Mouse (Mus musculus): ENCODE measurements at regions not wholly inside any gene's neighbourhood (a gene's known extent, or its start where the extent isn't known, plus 50 kb on each side); places are given as distances from the start of the nearest gene placed in this dataset.

GRCm38 (mm10) chr13:97494770-97495169, 253.9 kb downstream of the Enc1 start:
- H3K27ac ChIP-seq = no peak overlapping the region
- no peak for DNase-seq (ENCODE audit: low spot score)
- 86% methylated on average over 2 of the region's 2 CpGs for WGBS
- 0 out of 2 replicates have a peak, but pooled peaks cover 5% of the 10 kb centered on the region for H3K27me3 ChIP-seq (ENCODE audit: insufficient read depth, poor library complexity, severe bottlenecking)
- no peak overlapping the region for H3K4me3 ChIP-seq
- H3K36me3 ChIP-seq = no peaks in the 10 kb centered on the region
- no peaks in the 10 kb centered on the region for H3K9me3 ChIP-seq
- peaks cover 28% of the 10 kb centered on the region for H3K4me1 ChIP-seq (replicated peaks)

- H3K4me3 ChIP-seq = no peak overlapping the region
- 0 out of 2 replicates have a peak, but pooled peaks cover 5% of the 10 kb centered on the region for H3K27me3 ChIP-seq (ENCODE audit: insufficient read depth, poor library complexity, severe bottlenecking)
- peaks cover 32% of the 10 kb centered on the region for H3K4me1 ChIP-seq (replicated peaks)
- no peaks in the 10 kb centered on the region for H3K36me3 ChIP-seq
- 86% methylated on average over 7 of the region's 7 CpGs for WGBS
- no peak for DNase-seq (ENCODE audit: low spot score)
- H3K9me3 ChIP-seq = no peaks in the 10 kb centered on the region
- H3K27ac ChIP-seq = no peak overlapping the region
These were observed 252.9 kb downstream of the Enc1 start for GRCm38 (mm10) chr13:97493836-97494235.

- WGBS = 71% methylated on average over 20 of the region's 20 CpGs
- no peaks in the 10 kb centered on the region for H3K9me3 ChIP-seq
- H3K4me1 ChIP-seq (replicated peaks) = peaks cover 37% of the 10 kb centered on the region
- no peak overlapping the region for H3K4me3 ChIP-seq
- no peak overlapping the region for H3K27ac ChIP-seq
- 0 out of 2 replicates have a peak, but pooled peaks cover 5% of the 10 kb centered on the region for H3K27me3 ChIP-seq (ENCODE audit: insufficient read depth, poor library complexity, severe bottlenecking)
- no peak for DNase-seq (ENCODE audit: low spot score)
- H3K36me3 ChIP-seq = no peaks in the 10 kb centered on the region
These were observed 252.2 kb downstream of the Enc1 start for GRCm38 (mm10) chr13:97492958-97493735.

GRCm38 (mm10) chr13:97491865-97492847, 251.3 kb downstream of the Enc1 start:
- Histone ChIP-seq H3K9me3 (no peaks in the 10 kb centered on the region), H3K36me3 (no peaks in the 10 kb centered on the region), H3K27ac (no peak overlapping the region), H3K4me1 (replicated peaks) (peaks cover 42% of the 10 kb centered on the region), H3K27me3 (ENCODE audit: insufficient read depth, poor library complexity, severe bottlenecking) (0 out of 2 replicates have a peak, but pooled peaks cover 5% of the 10 kb centered on the region), H3K4me3 (no peak overlapping the region)
- no peak for DNase-seq (ENCODE audit: low spot score)
- 94% methylated on average over 19 of the region's 19 CpGs for WGBS

GRCm38 (mm10) chr13:97490131-97490530, 249.2 kb downstream of the Enc1 start:
- Histone ChIP-seq H3K27ac (no peak overlapping the region), H3K9me3 (no peaks in the 10 kb centered on the region), H3K4me1 (replicated peaks) (peaks cover 50% of the 10 kb centered on the region), H3K27me3 (ENCODE audit: insufficient read depth, poor library complexity, severe bottlenecking) (0 out of 2 replicates have a peak, but pooled peaks cover 5% of the 10 kb centered on the region), H3K36me3 (no peaks in the 10 kb centered on the region), H3K4me3 (no peak overlapping the region)
- DNase-seq (ENCODE audit: low spot score) = no peak
- 80% methylated on average over 7 of the region's 7 CpGs for WGBS

- 77% methylated on average over 4 of the region's 4 CpGs for WGBS
- Histone ChIP-seq H3K27me3 (ENCODE audit: insufficient read depth, poor library complexity, severe bottlenecking) (0 out of 2 replicates have a peak, but pooled peaks cover 5% of the 10 kb centered on the region), H3K9me3 (no peaks in the 10 kb centered on the region), H3K36me3 (no peaks in the 10 kb centered on the region), H3K27ac (0 out of 2 replicates have a peak overlapping the region, but pooled peaks have one; percentile 9), H3K4me3 (no peak overlapping the region), H3K4me1 (replicated peaks) (peaks cover 53% of the 10 kb centered on the region)
- no peak for DNase-seq (ENCODE audit: low spot score)
These were observed 248.8 kb downstream of the Enc1 start for GRCm38 (mm10) chr13:97489721-97490120.

- Histone ChIP-seq H3K27me3 (ENCODE audit: insufficient read depth, poor library complexity, severe bottlenecking) (0 out of 2 replicates have a peak, but pooled peaks cover 5% of the 10 kb centered on the region), H3K27ac (0 out of 2 replicates have a peak overlapping the region, but pooled peaks have one; percentile 9), H3K4me1 (replicated peaks) (peaks cover 54% of the 10 kb centered on the region), H3K9me3 (no peaks in the 10 kb centered on the region), H3K36me3 (no peaks in the 10 kb centered on the region), H3K4me3 (no peak overlapping the region)
- no peak for DNase-seq (ENCODE audit: low spot score)
- 54% methylated on average over 5 of the region's 5 CpGs for WGBS
These were observed 248.1 kb downstream of the Enc1 start for GRCm38 (mm10) chr13:97489029-97489428.

- Histone ChIP-seq H3K36me3 (no peaks in the 10 kb centered on the region), H3K4me3 (no peak overlapping the region), H3K9me3 (no peaks in the 10 kb centered on the region), H3K27ac (peak overlapping the region; percentile 19; the same call in 1 of the 2 replicates), H3K27me3 (ENCODE audit: insufficient read depth, poor library complexity, severe bottlenecking) (0 out of 2 replicates have a peak, but pooled peaks cover 5% of the 10 kb centered on the region), H3K4me1 (replicated peaks) (peaks cover 53% of the 10 kb centered on the region)
- DNase-seq (ENCODE audit: low spot score) = no peak
- WGBS = 68% methylated on average over 5 of the region's 5 CpGs
These were observed 247.6 kb downstream of the Enc1 start for GRCm38 (mm10) chr13:97488518-97488917.

- Histone ChIP-seq H3K4me3 (no peak overlapping the region), H3K4me1 (replicated peaks) (peaks cover 47% of the 10 kb centered on the region), H3K27me3 (ENCODE audit: insufficient read depth, poor library complexity, severe bottlenecking) (0 out of 2 replicates have a peak, but pooled peaks cover under 1% of the 10 kb centered on the region), H3K36me3 (no peaks in the 10 kb centered on the region), H3K9me3 (no peaks in the 10 kb centered on the region), H3K27ac (0 out of 2 replicates have a peak overlapping the region, but pooled peaks have one; percentile 19)
- DNase-seq (ENCODE audit: low spot score) = no peak
- WGBS = 83% methylated on average over 9 of the region's 9 CpGs
These were observed 247.0 kb downstream of the Enc1 start for GRCm38 (mm10) chr13:97487746-97488473.

GRCm38 (mm10) chr13:97486490-97486889, 245.6 kb downstream of the Enc1 start:
- Histone ChIP-seq H3K36me3 (no peaks in the 10 kb centered on the region), H3K27ac (no peak overlapping the region), H3K27me3 (ENCODE audit: insufficient read depth, poor library complexity, severe bottlenecking) (no peaks in the 10 kb centered on the region), H3K4me1 (replicated peaks) (peaks cover 45% of the 10 kb centered on the region), H3K4me3 (no peak overlapping the region), H3K9me3 (no peaks in the 10 kb centered on the region)
- 58% methylated on average over 2 of the region's 2 CpGs for WGBS
- no peak for DNase-seq (ENCODE audit: low spot score)

GRCm38 (mm10) chr13:97485886-97486285, 245.0 kb downstream of the Enc1 start:
- no peaks in the 10 kb centered on the region for H3K36me3 ChIP-seq
- H3K27me3 ChIP-seq (ENCODE audit: insufficient read depth, poor library complexity, severe bottlenecking) = no peaks in the 10 kb centered on the region
- no peaks in the 10 kb centered on the region for H3K9me3 ChIP-seq
- H3K4me3 ChIP-seq = no peak overlapping the region
- H3K27ac ChIP-seq = no peak overlapping the region
- peaks cover 40% of the 10 kb centered on the region for H3K4me1 ChIP-seq (replicated peaks)
- 89% methylated on average over 5 of the region's 5 CpGs for WGBS
- no peak for DNase-seq (ENCODE audit: low spot score)
